Mouse (Mus musculus): ENCODE measurements around the gene Gsta2.

DNA sequence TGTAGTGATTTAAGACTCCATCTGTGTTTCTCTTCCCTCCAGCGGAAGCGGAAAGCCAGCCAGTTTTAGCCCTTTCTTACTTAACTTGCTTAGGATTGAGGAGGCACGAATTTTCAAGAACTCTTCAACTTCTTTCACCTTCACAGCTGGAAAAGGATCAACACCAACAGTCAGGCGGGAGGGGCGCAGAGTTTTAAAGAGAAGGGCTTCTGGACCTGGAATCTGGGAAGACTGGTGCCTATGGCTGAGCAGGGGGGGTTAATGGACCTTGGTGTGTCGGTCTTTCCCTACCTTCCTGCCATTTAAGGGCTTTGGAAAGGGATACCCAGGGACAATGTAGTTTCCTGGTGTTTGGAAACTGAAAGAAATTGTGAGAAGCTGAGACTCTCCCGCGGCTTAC lies 22.0 kb upstream of the Gsta2 start:
- TF ChIP-seq CTCF (IDR thresholded peaks at IDR 0.05; ENCODE audit: low read depth) (no peak), EP300 (optimal IDR thresholded peaks at IDR 0.05) (no peak)
